Mouse (Mus musculus) kidney, postnatal 0 days (tissue): ENCODE measurements around the gene Ppp6c. TPM values are rescaled to one million over a fixed set of nuclear protein-coding genes. Genes with fewer than 3 reads are reported as not detected.
"Not testable (repeated sequence)": the region's sequence is repeated elsewhere in the genome, so short reads cannot be mapped to it uniquely, and the experiment has no call there.

Source experiments
- ATAC-seq: fragments of 200-750 bp; cut with Nextera tagmentation; replicated peaks from 2 replicates; pipeline ENCODE4 v1.8.0; 2017; ENCODE audit warnings: low read depth, moderate number of reproducible peaks, moderate TSS enrichment, moderate library complexity; ENCODE audit not compliant: low FRiP score
- DNase-seq: peaks from one replicate; pipeline ENCODE4 v3.0.0-alpha.2; 2016; ENCODE audit warnings: low spot score
- H3K27ac ChIP-seq: fragments of 300-500 bp; sonication (generic); 2 replicates; pipeline ENCODE4 v1.5.1; 2014; ENCODE audit warnings: mild to moderate bottlenecking
- H3K27me3 ChIP-seq: fragments of 300-500 bp; sonication (generic); 2 replicates; pipeline ENCODE4 v1.6.1; 2014; ENCODE audit warnings: low read length, mixed read lengths; ENCODE audit not compliant: insufficient read depth
- H3K36me3 ChIP-seq: fragments of 300-500 bp; sonication (generic); 2 replicates; pipeline ENCODE4 v1.6.1; 2014; ENCODE audit warnings: low read length, mixed read lengths; ENCODE audit not compliant: insufficient read depth
- H3K4me1 ChIP-seq: fragments of 300-500 bp; sonication (generic); replicated peaks from 2 replicates; pipeline ENCODE4 v1.6.1; 2014; ENCODE audit warnings: antibody characterized with exemption, low read length, mixed read lengths; ENCODE audit not compliant: insufficient read depth
- H3K4me2 ChIP-seq: fragments of 300-500 bp; sonication (generic); 2 replicates; pipeline ENCODE4 v1.6.1; 2014; ENCODE audit warnings: mild to moderate bottlenecking, low read length, moderate library complexity, mixed read lengths
- H3K4me3 ChIP-seq: fragments of 300-500 bp; sonication (generic); replicated peaks from 2 replicates; pipeline ENCODE4 v1.5.1; 2014; ENCODE audit warnings: low read depth, low read length
- H3K9ac ChIP-seq: fragments of 300-500 bp; sonication (generic); 2 replicates; pipeline ENCODE4 v1.6.1; 2014; ENCODE audit warnings: low read depth, low read length
- H3K9me3 ChIP-seq: fragments of 300-500 bp; sonication (generic); replicated peaks from 2 replicates; pipeline ENCODE4 v1.6.1; 2016; ENCODE audit warnings: low read length, inconsistent platforms, mixed read lengths
- CTCF ChIP-seq: IDR thresholded peaks from 2 replicates; pipeline ENCODE4 v1.5.1; 2016; ENCODE audit warnings: antibody characterized with exemption, low read depth, mild to moderate bottlenecking, moderate library complexity
- WGBS: fragments of 180-500 bp; shearing (Covaris S2); extraction: QIAGEN DNeasy Blood & Tissue Kit; methylation state at CpG from one replicate; pipeline ENCODE4 v1.1.7; 2014; 5-methylcytosine and 5-hydroxymethylcytosine counted together
- polyA plus RNA-seq: library from polyadenylated mRNA; unstranded; fragments of >200 nt; fragmentation: Nextera tagmentation; extraction: Ambion mirVana; gene quantifications from 2 replicates; pipeline ENCODE4 v1.2.1, GENCODE M21; 2015

Ppp6c gene
- polyA plus RNA-seq: 76.8 and 81.1 TPM in 2 replicates

DNA sequence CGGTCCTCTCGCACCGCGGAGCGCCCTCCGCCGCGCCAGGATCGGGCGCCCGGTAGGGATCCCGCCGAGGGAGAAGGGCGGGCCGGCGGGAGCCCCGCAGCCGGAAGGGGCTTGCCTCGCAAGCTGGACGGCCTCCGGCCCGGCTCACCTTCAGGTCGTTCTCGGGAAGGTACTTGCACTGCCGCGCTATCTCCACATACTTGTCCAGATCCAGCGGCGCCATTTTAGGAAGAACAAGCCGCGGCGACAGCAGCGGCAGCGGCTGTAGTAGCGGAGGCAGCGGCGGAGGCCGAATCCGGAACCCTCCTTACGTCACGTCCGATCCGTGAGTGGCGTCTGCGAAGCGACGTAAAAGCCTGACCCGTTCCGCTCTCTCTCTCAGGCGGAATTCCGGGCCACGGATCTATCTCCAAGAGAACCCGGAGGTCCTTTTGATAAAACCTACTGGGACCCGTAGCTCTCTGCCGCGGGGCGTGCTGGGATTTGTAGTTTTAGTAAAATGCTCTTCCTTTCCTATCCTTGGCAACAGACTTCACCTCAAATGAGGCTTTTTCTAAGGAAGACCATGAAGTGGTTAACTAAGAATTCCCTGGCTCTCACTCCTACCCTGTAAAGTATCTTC is at the start of gene Ppp6c:
Gene Ppp6c (minus strand): TSS at position 433 of the 622 bp plus-strand sequence.
- under 1% methylated on average over 56 of the region's 56 CpGs for WGBS
- ATAC-seq: peak; percentile 99
- no peaks in the 10 kb centered on the region for H3K27me3 ChIP-seq

DNA sequence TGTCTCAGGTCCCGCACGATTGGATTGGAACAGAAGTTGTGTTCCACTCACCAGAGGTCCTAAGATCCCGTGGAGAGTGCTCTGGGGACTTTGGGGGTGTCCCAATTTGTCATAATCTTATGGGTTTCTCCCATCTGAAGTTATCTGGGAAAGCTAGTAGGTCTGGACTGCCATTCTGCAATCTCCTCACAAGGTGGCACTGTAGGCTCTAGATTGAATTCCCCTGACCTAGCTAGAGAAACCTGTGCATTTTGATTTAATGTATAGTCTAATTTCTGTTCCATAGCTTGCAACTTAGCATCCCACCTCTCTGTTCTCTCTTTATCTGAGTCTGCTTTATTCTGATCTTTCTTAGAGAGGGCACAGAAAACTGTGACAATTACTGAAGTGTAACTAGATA is 42.1 kb upstream of the Ppp6c start:
- Histone ChIP-seq H3K4me3 (no peak overlapping the region), H3K27me3 (no peaks in the 10 kb centered on the region), H3K27ac (no peak overlapping the region), H3K9me3 (no peaks in the 10 kb centered on the region), H3K4me1 (no peaks in the 10 kb centered on the region), H3K4me2 (no peak overlapping the region), H3K36me3 (no peaks in the 10 kb centered on the region), H3K9ac (no peak overlapping the region)
- no peak for ATAC-seq
- WGBS: 57% methylated on average over 3 of the region's 3 CpGs
- DNase-seq: peak; percentile 65
- peak; percentile 67 for TF ChIP-seq CTCF

More for the DNA sequence above, at the start of gene Ppp6c:
- Histone ChIP-seq H3K4me1 (0 out of 2 replicates have a peak, but pooled peaks cover 5% of the 10 kb centered on the region), H3K9me3 (no peaks in the 10 kb centered on the region), H3K4me2 (peak within 1 kb of the TSS; percentile 66), H3K9ac (peak within 1 kb of the TSS; percentile 84), H3K4me3 (peak within 1 kb of the TSS; percentile 88), H3K27ac (peak within 1 kb of the TSS; percentile 97), H3K36me3 (no peaks in the 10 kb centered on the region)
- peak; percentile 99 for DNase-seq
- no peak for TF ChIP-seq CTCF

DNA sequence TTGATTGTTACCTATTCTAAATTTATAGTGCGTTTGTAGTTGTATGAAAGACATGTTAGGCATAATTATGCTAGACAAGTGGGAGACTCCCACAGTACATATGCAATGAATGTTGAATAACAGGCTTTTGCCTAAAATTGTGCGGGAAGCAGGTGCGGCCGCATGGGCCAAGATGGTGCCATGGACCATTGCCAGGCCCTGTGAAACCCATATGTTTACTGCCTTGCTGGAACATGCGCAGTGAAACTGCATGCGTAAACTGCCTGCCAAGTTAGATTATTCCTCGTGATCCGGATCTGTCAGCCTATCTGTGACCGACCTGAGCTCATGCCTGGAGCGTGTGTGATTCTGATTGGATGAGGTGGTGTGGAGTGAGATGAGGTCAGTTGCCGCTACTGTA is 26.0 kb upstream of the Ppp6c start:
- WGBS: 95% methylated on average over 11 of the region's 11 CpGs
- DNase-seq, H3K4me3 ChIP-seq, H3K4me1 ChIP-seq, H3K27ac ChIP-seq, H3K36me3 ChIP-seq, H3K9ac ChIP-seq, ATAC-seq, H3K4me2 ChIP-seq, H3K9me3 ChIP-seq, H3K27me3 ChIP-seq: not testable (repeated sequence)

DNA sequence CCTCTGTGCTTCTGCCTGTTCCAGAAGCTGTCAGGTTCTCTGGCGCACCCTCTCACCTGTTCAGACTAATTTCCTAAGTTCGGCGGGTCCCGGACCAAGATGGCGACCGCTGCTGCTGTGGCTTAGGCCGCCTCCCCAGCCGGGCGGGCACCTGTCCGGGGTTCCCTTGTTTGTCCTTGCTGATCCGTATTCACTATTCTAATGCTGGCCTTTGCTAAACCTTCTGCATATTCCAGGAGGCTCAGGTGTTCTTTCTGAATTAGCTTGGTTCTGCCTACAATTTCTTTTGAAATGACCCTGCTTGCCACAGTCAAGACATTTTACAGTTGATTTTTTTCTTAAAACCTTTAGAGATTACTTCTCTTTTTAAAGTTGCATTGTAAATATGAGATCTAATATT is 20.6 kb upstream of the Ppp6c start:
- not testable (repeated sequence) for DNase-seq, H3K9me3 ChIP-seq, H3K27ac ChIP-seq, H3K27me3 ChIP-seq, H3K9ac ChIP-seq, ATAC-seq, H3K4me2 ChIP-seq, H3K4me3 ChIP-seq, H3K4me1 ChIP-seq, H3K36me3 ChIP-seq
- WGBS: 93% methylated on average over 10 of the region's 11 CpGs

DNA sequence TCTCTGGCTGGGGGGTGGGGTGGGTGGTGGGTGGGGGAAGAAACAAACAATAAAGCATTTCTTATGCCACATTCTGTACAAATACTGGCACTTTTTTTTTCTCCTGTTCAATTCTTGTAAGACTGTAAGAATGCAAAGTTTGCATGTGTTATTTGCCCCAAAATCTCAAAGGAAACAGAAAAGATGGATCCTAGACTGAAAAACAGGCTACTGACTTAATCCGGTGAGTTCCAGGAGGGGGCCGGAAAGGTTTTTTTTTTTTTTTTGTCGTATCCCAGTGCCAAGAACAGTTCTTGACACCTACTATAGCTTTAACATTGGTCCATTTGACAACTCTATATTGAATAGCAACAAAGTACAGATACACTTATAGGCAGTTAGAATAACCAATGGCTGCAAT is 480 bp upstream of the Ppp6c start:
- Histone ChIP-seq H3K9me3 (no peaks in the 10 kb centered on the region), H3K27ac (peak overlapping the region; percentile 97), H3K27me3 (no peaks in the 10 kb centered on the region), H3K4me1 (0 out of 2 replicates have a peak, but pooled peaks cover 5% of the 10 kb centered on the region), H3K4me3 (peak overlapping the region; percentile 88), H3K9ac (no peak overlapping the region), H3K36me3 (no peaks in the 10 kb centered on the region), H3K4me2 (peak overlapping the region; percentile 51)
- DNase-seq (no peak), ATAC-seq (no peak)
- WGBS: 33% methylated on average over 3 of the region's 3 CpGs
- TF ChIP-seq CTCF: no peak

DNA sequence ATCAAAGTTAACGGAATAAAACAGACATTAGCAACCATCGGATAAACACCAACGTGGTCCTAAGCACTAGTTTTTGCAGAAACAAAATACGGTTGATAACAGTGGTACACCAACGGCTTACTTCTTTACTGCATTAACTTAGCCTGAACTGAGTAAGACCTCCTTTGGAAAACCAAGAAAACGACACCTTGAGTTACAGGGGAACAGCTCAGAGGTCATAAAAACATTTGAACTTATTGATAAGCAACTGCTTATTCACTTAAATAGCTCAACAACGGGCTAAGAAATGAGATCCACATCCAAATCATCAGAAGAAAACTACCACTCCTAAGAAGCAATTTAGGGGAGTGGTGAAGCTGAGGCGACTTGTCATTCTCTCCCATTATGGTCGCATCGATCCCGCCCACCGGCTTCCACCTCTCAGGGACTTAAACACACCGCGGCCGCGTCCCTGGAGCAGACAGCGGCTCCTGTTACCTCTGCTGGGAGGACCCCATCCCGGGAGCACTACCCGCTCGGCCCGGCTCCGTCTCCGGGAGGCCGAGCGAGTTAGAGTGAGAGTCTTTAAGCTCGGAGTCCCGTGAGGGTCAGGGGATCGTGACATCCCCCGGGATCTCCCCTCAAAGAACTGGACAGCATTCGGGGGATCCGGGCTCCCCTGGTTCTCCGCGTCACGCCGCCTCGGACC is 776 bp downstream of the Ppp6c start:
- WGBS: 3% methylated on average over 32 of the region's 36 CpGs
- H3K36me3 ChIP-seq, H3K27me3 ChIP-seq, H3K4me1 ChIP-seq, DNase-seq, H3K9me3 ChIP-seq: not testable (repeated sequence)
- H3K4me2 ChIP-seq: peak overlapping the region; percentile 66
- peak overlapping the region; percentile 84 for H3K9ac ChIP-seq
- ATAC-seq: peak; percentile 61
- H3K4me3 ChIP-seq: peak overlapping the region; percentile 88
- H3K27ac ChIP-seq: peak overlapping the region; percentile 97
